Mouse (Mus musculus) embryonic facial prominence, embryonic 13.5 days (tissue): ENCODE measurements around the gene S1pr4. TPM values are rescaled to one million over a fixed set of nuclear protein-coding genes. Genes with fewer than 3 reads are reported as not detected.

Source experiments
- ATAC-seq: fragments of 200-750 bp; cut with Nextera tagmentation; 2 replicates; pipeline ENCODE4 v1.8.0; 2017; ENCODE audit warnings: low read depth; ENCODE audit not compliant: insufficient number of reproducible peaks, insufficient read depth, low FRiP score, low TSS enrichment
- H3K27ac ChIP-seq: fragments of 300-500 bp; sonication (generic); 2 replicates; pipeline ENCODE4 v1.5.1; 2015; ENCODE audit warnings: moderate library complexity, mild to moderate bottlenecking, inconsistent platforms
- H3K27me3 ChIP-seq: fragments of 300-500 bp; sonication (generic); 2 replicates; pipeline ENCODE4 v1.6.1; 2015; ENCODE audit warnings: mild to moderate bottlenecking, inconsistent platforms
- H3K36me3 ChIP-seq: fragments of 300-500 bp; sonication (generic); 2 replicates; pipeline ENCODE4 v1.6.1; 2015; ENCODE audit warnings: mild to moderate bottlenecking, inconsistent platforms
- H3K4me1 ChIP-seq: fragments of 300-500 bp; sonication (generic); 2 replicates; pipeline ENCODE4 v1.6.1; 2015; ENCODE audit warnings: inconsistent platforms
- H3K4me2 ChIP-seq: fragments of 300-500 bp; sonication (generic); 2 replicates; pipeline ENCODE4 v1.6.1; 2015; ENCODE audit warnings: moderate library complexity, mild to moderate bottlenecking, inconsistent platforms
- H3K4me3 ChIP-seq: fragments of 300-500 bp; sonication (generic); 2 replicates; pipeline ENCODE4 v1.5.1; 2015; ENCODE audit warnings: mild to moderate bottlenecking, inconsistent platforms
- H3K9ac ChIP-seq: fragments of 300-500 bp; sonication (generic); 2 replicates; pipeline ENCODE4 v1.6.1; 2015; ENCODE audit warnings: mild to moderate bottlenecking, inconsistent platforms
- H3K9me3 ChIP-seq: fragments of 300-500 bp; sonication (generic); 2 replicates; pipeline ENCODE4 v1.6.1; 2016; ENCODE audit warnings: inconsistent platforms
- WGBS: fragments of 180-500 bp; shearing (Covaris S2); methylation state at CpG from one replicate; pipeline ENCODE4 v1.1.7; 2015; ENCODE audit warnings: mixed read lengths; 5-methylcytosine and 5-hydroxymethylcytosine counted together
- polyA plus RNA-seq: library from polyadenylated mRNA; unstranded; fragments of >200 nt; fragmentation: Nextera tagmentation; extraction: Ambion mirVana; gene quantifications from 2 replicates; pipeline ENCODE4 v1.2.1, GENCODE M21; 2015

The S1pr4 gene
- polyA plus RNA-seq, 1 experiment from 2014 or later = 0.31 TPM

GRCm38 (mm10) chr10:81538321-81539048 lies 38.6 kb upstream of the S1pr4 start:
- Histone ChIP-seq H3K27ac (no peak overlapping the region), H3K4me3 (no peak overlapping the region), H3K4me1 (peaks cover 32% of the 10 kb centered on the region), H3K4me2 (no peak overlapping the region), H3K9me3 (no peaks in the 10 kb centered on the region), H3K27me3 (no peaks in the 10 kb centered on the region), H3K36me3 (peaks cover 62% of the 10 kb centered on the region), H3K9ac (no peak overlapping the region)
- ATAC-seq = no peak
- 83% methylated on average over 3 of the region's 3 CpGs for WGBS

GRCm38 (mm10) chr10:81537429-81537828 lies 37.5 kb upstream of the S1pr4 start:
- Histone ChIP-seq H3K36me3 (peaks cover 68% of the 10 kb centered on the region), H3K27ac (no peak overlapping the region), H3K4me2 (no peak overlapping the region), H3K4me3 (no peak overlapping the region), H3K4me1 (peaks cover 21% of the 10 kb centered on the region), H3K9ac (no peak overlapping the region), H3K9me3 (no peaks in the 10 kb centered on the region), H3K27me3 (no peaks in the 10 kb centered on the region)
- WGBS = 90% methylated on average over 2 of the region's 2 CpGs
- ATAC-seq = no peak

DNA sequence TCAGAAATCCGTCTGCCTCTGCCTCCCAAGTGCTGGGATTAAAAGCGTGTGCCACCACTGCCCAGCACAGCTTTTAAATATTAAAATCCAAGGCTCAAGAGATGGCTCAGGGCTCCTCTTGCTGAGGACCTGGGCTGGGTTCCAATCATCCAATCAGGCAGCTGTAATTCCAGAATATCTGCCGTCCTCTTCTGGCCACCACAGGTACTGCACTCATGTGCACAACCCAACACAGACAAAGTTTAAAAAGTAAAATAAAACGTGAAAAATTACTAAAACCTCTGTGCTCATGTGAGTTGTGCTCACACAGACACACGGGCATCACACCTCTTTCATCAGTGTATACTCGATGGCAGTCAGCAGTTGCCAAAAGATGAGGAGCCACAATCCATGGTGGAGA lies 36.8 kb upstream of the S1pr4 start:
- no peak overlapping the region for H3K4me3 ChIP-seq
- H3K4me1 ChIP-seq = peaks cover 14% of the 10 kb centered on the region
- no peaks in the 10 kb centered on the region for H3K27me3 ChIP-seq
- no peak overlapping the region for H3K4me2 ChIP-seq
- 79% methylated on average over 6 of the region's 6 CpGs for WGBS
- H3K9ac ChIP-seq = no peak overlapping the region
- no peak for ATAC-seq
- H3K9me3 ChIP-seq = no peaks in the 10 kb centered on the region
- no peak overlapping the region for H3K27ac ChIP-seq
- H3K36me3 ChIP-seq = peaks cover 68% of the 10 kb centered on the region

DNA sequence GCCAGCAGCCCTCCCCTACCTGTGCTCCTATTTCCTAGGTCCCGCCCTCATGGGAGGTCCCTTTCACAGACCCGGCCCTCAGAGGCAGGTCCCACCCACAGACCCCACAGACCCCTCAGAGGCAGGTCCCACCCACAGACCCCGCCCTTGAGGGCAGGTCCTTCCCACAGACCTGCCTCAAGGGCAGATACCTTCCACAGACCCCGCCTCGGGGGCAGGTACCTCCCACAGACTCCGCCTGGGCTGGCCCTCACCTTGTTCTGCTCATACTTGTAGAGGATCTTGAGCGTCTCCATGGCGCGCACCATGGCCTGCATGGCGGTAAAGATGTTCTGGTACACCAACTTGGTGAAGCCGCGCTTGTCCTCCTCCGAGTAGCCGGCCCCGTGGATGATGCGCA lies 34.9 kb upstream of the S1pr4 start:
- WGBS = 59% methylated on average over 16 of the region's 16 CpGs
- Histone ChIP-seq H3K9ac (no peak overlapping the region), H3K36me3 (peaks cover 70% of the 10 kb centered on the region), H3K9me3 (no peaks in the 10 kb centered on the region), H3K4me1 (peaks cover 8% of the 10 kb centered on the region; the same call in 1 of the 2 replicates), H3K27me3 (no peaks in the 10 kb centered on the region), H3K4me3 (no peak overlapping the region), H3K27ac (no peak overlapping the region), H3K4me2 (no peak overlapping the region)
- ATAC-seq = no peak

GRCm38 (mm10) chr10:81526779-81527178 lies 26.8 kb upstream of the S1pr4 start:
- Histone ChIP-seq H3K27ac (no peak overlapping the region), H3K9me3 (no peaks in the 10 kb centered on the region), H3K36me3 (peaks cover 34% of the 10 kb centered on the region), H3K9ac (no peak overlapping the region), H3K4me2 (no peak overlapping the region), H3K27me3 (peaks cover 16% of the 10 kb centered on the region), H3K4me3 (no peak overlapping the region), H3K4me1 (peaks cover 5% of the 10 kb centered on the region; the same call in 1 of the 2 replicates)
- no peak for ATAC-seq
- 15% methylated on average over 14 of the region's 14 CpGs for WGBS

DNA sequence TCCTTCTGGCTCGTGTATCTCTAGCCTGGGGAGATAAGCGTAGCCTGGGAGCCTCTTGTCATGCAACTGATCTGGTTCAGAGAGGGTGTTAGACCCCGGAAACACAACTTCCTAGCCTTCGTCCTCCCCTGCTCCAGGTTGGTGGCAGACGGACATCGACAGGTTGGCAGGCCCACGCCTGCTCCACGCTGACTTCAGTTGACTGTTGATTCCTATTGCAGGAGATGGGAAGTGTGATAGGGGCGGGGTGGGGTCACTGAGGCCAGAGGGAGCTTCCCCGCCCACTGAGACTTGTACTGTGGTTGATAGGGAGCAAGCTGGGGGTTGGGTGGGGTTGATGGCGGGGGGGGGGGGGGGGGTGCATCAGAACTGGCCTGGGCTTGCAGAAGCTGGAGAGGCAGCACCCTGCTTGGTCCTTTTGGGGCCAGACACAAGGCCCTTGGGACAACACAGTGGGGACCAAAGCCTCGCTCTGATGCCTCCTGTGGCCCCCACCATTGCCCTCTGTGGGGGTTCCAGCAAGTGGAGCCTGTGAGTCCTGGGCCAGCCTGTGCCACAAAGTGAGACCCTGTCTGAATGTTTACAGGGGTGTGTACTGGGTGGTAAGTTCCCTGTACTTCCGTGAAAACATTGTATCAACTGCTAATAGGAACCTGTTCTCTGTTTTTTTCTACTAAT lies 25.2 kb upstream of the S1pr4 start:
- Histone ChIP-seq H3K4me2 (no peak overlapping the region), H3K9ac (no peak overlapping the region), H3K4me3 (no peak overlapping the region), H3K36me3 (peaks cover 19% of the 10 kb centered on the region), H3K9me3 (no peaks in the 10 kb centered on the region), H3K27ac (no peak overlapping the region), H3K27me3 (peaks cover 16% of the 10 kb centered on the region), H3K4me1 (peaks cover 5% of the 10 kb centered on the region; the same call in 1 of the 2 replicates)
- WGBS = 52% methylated on average over 12 of the region's 13 CpGs
- no peak for ATAC-seq

DNA sequence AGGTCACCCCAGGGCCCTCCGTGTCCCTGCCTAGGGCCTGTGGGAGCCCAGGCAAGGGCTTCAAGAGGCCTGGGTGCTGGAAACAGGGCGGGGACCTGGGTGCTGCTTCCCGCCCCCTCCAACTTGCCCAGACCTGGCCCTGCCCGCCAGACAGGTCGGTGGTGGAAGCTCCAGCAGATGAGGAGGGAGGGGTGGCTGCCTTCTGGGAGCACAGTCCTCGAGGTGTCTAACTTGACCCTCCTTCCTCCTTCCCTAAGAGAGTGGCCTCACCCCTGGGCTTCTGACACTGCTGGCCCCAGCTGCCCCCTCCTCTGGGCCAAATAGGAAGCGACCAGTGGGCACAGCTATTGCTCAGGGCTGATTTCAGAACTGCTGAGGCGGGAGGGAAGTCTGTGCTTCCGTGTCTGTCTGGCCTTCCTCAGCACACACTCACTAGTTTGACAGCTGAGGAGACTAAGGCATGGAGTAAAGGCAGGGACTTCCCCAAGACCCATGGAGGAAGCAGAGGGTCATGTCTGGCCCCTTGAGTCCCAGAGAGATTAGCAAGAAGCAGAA lies 24.2 kb upstream of the S1pr4 start, which contains the start of gene Gna15:
Gene Gna15 (minus strand): TSS at position 175 of the 555 bp plus-strand sequence.
- Histone ChIP-seq H3K9ac (peak within 1 kb of the TSS; percentile 58), H3K9me3 (no peaks in the 10 kb centered on the region), H3K36me3 (peaks cover 8% of the 10 kb centered on the region; the same call in 1 of the 2 replicates), H3K27me3 (peaks cover 16% of the 10 kb centered on the region), H3K4me1 (peaks cover 5% of the 10 kb centered on the region; the same call in 1 of the 2 replicates), H3K4me2 (peak within 1 kb of the TSS; percentile 39), H3K4me3 (peak within 1 kb of the TSS; percentile 18), H3K27ac (no peak within 1 kb of the TSS; the same call in 1 of the 2 replicates)
- no peak for ATAC-seq
- WGBS = 19% methylated on average over 9 of the region's 9 CpGs

- H3K4me2 ChIP-seq = peak overlapping the region; percentile 39
- H3K27me3 ChIP-seq = peaks cover 16% of the 10 kb centered on the region
- no peak for ATAC-seq
- no peak overlapping the region; the same call in 1 of the 2 replicates for H3K27ac ChIP-seq
- peak overlapping the region; percentile 18 for H3K4me3 ChIP-seq
- peak overlapping the region; percentile 58 for H3K9ac ChIP-seq
- H3K36me3 ChIP-seq = 0 out of 2 replicates have a peak, but pooled peaks cover 3% of the 10 kb centered on the region
- no peaks in the 10 kb centered on the region for H3K9me3 ChIP-seq
- 18% methylated on average over 19 of the region's 19 CpGs for WGBS
- peaks cover 5% of the 10 kb centered on the region; the same call in 1 of the 2 replicates for H3K4me1 ChIP-seq
Measured at GRCm38 (mm10) chr10:81523570-81523969, 23.6 kb upstream of the S1pr4 start.

DNA sequence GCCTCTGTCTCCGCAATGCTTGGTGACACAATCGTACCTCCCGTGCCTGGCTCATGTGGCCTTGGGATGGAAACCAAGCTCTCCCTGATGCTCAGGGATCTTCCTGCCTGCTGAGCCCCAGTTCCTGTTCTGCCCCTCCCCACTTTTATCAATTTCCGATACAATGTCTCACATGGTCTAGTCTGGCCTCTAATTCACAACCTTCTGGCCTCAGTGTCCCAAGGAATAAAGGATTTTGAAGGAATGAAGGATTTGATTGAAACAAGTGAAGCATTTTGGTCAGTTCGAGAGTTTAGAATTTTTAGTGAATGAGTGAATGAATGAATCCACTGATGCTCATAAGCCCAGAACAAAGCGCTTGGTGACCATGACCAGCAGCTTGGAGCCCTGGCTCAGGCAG lies 23.2 kb upstream of the S1pr4 start:
- Histone ChIP-seq H3K27me3 (peaks cover 16% of the 10 kb centered on the region), H3K4me3 (no peak overlapping the region), H3K9me3 (no peaks in the 10 kb centered on the region), H3K4me2 (peak overlapping the region; percentile 39; the same call in 1 of the 2 replicates), H3K4me1 (peaks cover 5% of the 10 kb centered on the region; the same call in 1 of the 2 replicates), H3K36me3 (0 out of 2 replicates have a peak, but pooled peaks cover 3% of the 10 kb centered on the region), H3K9ac (peak overlapping the region; percentile 58; the same call in 1 of the 2 replicates), H3K27ac (no peak overlapping the region)
- 80% methylated on average over 6 of the region's 6 CpGs for WGBS
- no peak for ATAC-seq

- no peak overlapping the region for H3K4me3 ChIP-seq
- no peaks in the 10 kb centered on the region for H3K36me3 ChIP-seq
- H3K27me3 ChIP-seq = peaks cover 16% of the 10 kb centered on the region
- no peak overlapping the region for H3K4me2 ChIP-seq
- no peak overlapping the region for H3K9ac ChIP-seq
- WGBS = 68% methylated on average over 3 of the region's 3 CpGs
- no peak for ATAC-seq
- no peaks in the 10 kb centered on the region for H3K9me3 ChIP-seq
- H3K27ac ChIP-seq = no peak overlapping the region
- H3K4me1 ChIP-seq = peaks cover 5% of the 10 kb centered on the region; the same call in 1 of the 2 replicates
Measured at GRCm38 (mm10) chr10:81519978-81520365, 20.0 kb upstream of the S1pr4 start.

GRCm38 (mm10) chr10:81519227-81519977 lies 19.5 kb upstream of the S1pr4 start:
- Histone ChIP-seq H3K4me2 (no peak overlapping the region), H3K9ac (no peak overlapping the region), H3K27ac (no peak overlapping the region), H3K9me3 (no peaks in the 10 kb centered on the region), H3K36me3 (no peaks in the 10 kb centered on the region), H3K27me3 (peaks cover 16% of the 10 kb centered on the region), H3K4me3 (no peak overlapping the region), H3K4me1 (peaks cover 5% of the 10 kb centered on the region; the same call in 1 of the 2 replicates)
- 87% methylated on average over 6 of the region's 6 CpGs for WGBS
- ATAC-seq = no peak
